Mouse (Mus musculus): ENCODE measurements around the gene Dnajc7. TPM values are rescaled to one million over a fixed set of nuclear protein-coding genes. Genes with fewer than 3 reads are reported as not detected.

Gene Dnajc7
- polyA plus RNA-seq, 2 experiments: 73.3 to 225 TPM

DNA sequence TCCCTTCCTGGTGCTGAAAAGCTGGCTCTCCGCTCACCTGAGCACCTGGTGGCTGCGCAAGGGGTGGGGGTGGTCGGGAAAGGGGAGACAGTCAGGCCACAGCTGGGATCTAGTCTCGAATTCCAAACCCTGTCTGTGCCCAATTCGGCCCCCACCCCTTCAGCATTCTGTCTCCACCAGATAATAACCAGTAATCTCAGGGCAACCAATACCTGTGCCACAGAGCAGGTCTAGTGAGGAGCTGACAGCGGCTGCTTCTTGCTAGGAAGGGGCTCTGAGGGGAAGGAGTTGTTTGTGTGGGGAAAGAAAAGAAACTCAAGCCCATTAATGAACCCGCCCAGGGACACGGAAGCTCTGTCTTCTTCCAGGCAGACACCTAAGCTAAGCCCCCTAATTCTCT lies 31.2 kb upstream of the Dnajc7 start:
- ATAC-seq (ENCODE audit: low FRiP score, low read depth) (no peak), DNase-seq (ENCODE audit: low spot score) (no peak)
- Histone ChIP-seq H3K9me3 (ENCODE audit: control insufficient read depth, low read length) (no peaks in the 10 kb centered on the region), H3K27me3 (ENCODE audit: control insufficient read depth, insufficient read depth, low read length) (peaks cover 19% of the 10 kb centered on the region; the same call in 1 of the 2 replicates), H3K27ac (replicated peaks; ENCODE audit: low read depth, low read length) (no peak overlapping the region), H3K9ac (ENCODE audit: low read depth, low read length, severe bottlenecking) (no peak overlapping the region), H3K4me3 (replicated peaks; ENCODE audit: low read length) (no peak overlapping the region), H3K4me1 (ENCODE audit: control insufficient read depth, insufficient read depth, low read length) (0 out of 2 replicates have a peak, but pooled peaks cover 2% of the 10 kb centered on the region), H3K4me2 (replicated peaks; ENCODE audit: low read depth, low read length, severe bottlenecking) (no peak overlapping the region), H3K36me3 (ENCODE audit: control insufficient read depth, insufficient read depth, low read length) (no peaks in the 10 kb centered on the region)
- 12% methylated on average over 7 of the region's 8 CpGs for WGBS
- no peak for TF ChIP-seq POLR2A (IDR thresholded peaks at IDR 0.05; ENCODE audit: borderline replicate concordance, extremely low read depth, insufficient read depth, insufficient read length)

DNA sequence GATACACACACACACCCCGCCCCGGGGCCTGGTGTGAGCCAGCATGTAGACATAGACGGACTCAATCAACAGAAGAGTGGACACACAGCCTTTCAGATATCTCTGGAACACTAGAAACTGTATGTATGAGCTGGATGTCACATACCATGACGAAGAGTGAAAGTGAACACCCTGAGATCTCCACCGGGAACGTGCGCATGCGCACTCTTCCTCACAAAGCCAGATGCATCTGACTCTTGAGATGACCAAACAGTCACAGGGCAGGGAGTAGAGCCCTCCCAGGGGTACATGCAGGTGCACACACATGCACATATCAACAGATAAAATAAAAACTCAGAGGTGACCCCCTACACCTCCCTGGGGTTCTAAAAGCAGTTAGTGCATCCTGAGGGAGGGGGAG lies 28.4 kb upstream of the Dnajc7 start:
- no peak for TF ChIP-seq POLR2A (IDR thresholded peaks at IDR 0.05; ENCODE audit: borderline replicate concordance, extremely low read depth, insufficient read depth, insufficient read length)
- Histone ChIP-seq H3K36me3 (ENCODE audit: control insufficient read depth, insufficient read depth, low read length) (no peaks in the 10 kb centered on the region), H3K27ac (replicated peaks; ENCODE audit: low read depth, low read length) (no peak overlapping the region), H3K4me2 (replicated peaks; ENCODE audit: low read depth, low read length, severe bottlenecking) (no peak overlapping the region), H3K9ac (ENCODE audit: low read depth, low read length, severe bottlenecking) (no peak overlapping the region), H3K9me3 (ENCODE audit: control insufficient read depth, low read length) (no peaks in the 10 kb centered on the region), H3K27me3 (ENCODE audit: control insufficient read depth, insufficient read depth, low read length) (peaks cover 19% of the 10 kb centered on the region; the same call in 1 of the 2 replicates), H3K4me1 (ENCODE audit: control insufficient read depth, insufficient read depth, low read length) (peaks cover 10% of the 10 kb centered on the region), H3K4me3 (replicated peaks; ENCODE audit: low read length) (no peak overlapping the region)
- ATAC-seq (ENCODE audit: low FRiP score, low read depth): no peak
- DNase-seq (ENCODE audit: low spot score): no peak
- 87% methylated on average over 8 of the region's 8 CpGs for WGBS

- Histone ChIP-seq H3K9ac (ENCODE audit: low read depth, low read length, severe bottlenecking) (no peak overlapping the region), H3K27ac (replicated peaks; ENCODE audit: low read depth, low read length) (no peak overlapping the region), H3K9me3 (ENCODE audit: control insufficient read depth, low read length) (no peaks in the 10 kb centered on the region), H3K27me3 (ENCODE audit: control insufficient read depth, insufficient read depth, low read length) (peaks cover 14% of the 10 kb centered on the region; the same call in 1 of the 2 replicates), H3K4me2 (replicated peaks; ENCODE audit: low read depth, low read length, severe bottlenecking) (no peak overlapping the region), H3K36me3 (ENCODE audit: control insufficient read depth, insufficient read depth, low read length) (no peaks in the 10 kb centered on the region), H3K4me3 (replicated peaks; ENCODE audit: low read length) (no peak overlapping the region), H3K4me1 (ENCODE audit: control insufficient read depth, insufficient read depth, low read length) (peaks cover 10% of the 10 kb centered on the region)
- no peak for TF ChIP-seq POLR2A (IDR thresholded peaks at IDR 0.05; ENCODE audit: borderline replicate concordance, extremely low read depth, insufficient read depth, insufficient read length)
- DNase-seq (ENCODE audit: low spot score) (peak; percentile 26), ATAC-seq (ENCODE audit: low FRiP score, low read depth) (no peak)
- WGBS: 11% methylated on average over 1 of the region's 1 CpGs
Measured at GRCm38 (mm10) chr11:100646265-100646664, 26.3 kb upstream of the Dnajc7 start.

DNA sequence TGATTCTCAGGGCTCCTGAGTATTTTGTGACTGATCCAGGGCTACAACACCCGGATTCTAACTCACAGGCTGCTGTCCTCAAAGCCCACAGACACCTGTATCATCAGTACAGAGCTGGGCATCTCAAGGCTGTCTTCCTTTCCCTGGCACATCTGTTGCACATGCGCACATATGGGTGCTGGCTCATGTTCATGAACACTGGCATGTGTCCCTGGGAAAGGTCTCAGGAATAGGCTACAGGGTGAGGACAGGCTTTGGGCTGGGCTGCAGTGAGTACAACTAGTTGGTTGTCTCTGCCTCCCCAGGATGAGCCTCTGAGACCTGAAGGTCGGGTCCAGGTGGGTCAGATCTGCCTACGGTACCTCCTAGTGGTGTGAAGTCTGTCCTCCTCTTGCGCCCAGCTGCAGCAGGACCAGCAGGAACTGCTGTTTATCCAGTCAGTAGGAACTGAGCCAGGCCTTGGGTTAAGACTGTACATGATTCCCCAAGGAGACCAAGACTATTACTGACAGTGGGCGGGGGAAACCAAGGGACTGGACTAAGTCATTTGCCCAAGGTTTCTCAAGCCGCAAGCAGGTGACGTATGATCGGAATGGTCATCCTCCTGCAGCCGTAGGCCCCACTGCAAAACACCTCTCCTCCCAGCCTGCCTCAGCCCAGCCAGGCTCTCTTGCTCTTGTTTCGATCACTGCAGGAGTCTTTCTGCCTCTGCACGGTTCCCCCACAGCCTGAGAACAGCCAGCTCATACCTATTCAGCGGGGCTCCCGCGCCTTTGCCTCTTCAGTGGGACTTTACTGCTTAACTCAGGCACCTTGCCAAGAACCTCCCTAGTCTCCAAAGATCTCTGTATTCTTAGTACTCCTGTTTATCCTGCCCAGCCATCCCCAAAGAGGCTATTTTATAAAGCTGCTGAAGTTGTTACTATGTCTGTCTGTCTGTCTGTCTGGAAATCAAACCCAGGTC lies 23.9 kb upstream of the Dnajc7 start:
- TF ChIP-seq POLR2A (IDR thresholded peaks at IDR 0.05; ENCODE audit: borderline replicate concordance, extremely low read depth, insufficient read depth, insufficient read length): no peak
- Histone ChIP-seq H3K4me3 (replicated peaks; ENCODE audit: low read length) (no peak overlapping the region), H3K9ac (ENCODE audit: low read depth, low read length, severe bottlenecking) (0 out of 2 replicates have a peak overlapping the region, but pooled peaks have one; percentile 1), H3K4me2 (replicated peaks; ENCODE audit: low read depth, low read length, severe bottlenecking) (no peak overlapping the region), H3K27ac (replicated peaks; ENCODE audit: low read depth, low read length) (no peak overlapping the region), H3K27me3 (ENCODE audit: control insufficient read depth, insufficient read depth, low read length) (peaks cover 14% of the 10 kb centered on the region), H3K9me3 (ENCODE audit: control insufficient read depth, low read length) (no peaks in the 10 kb centered on the region), H3K36me3 (ENCODE audit: control insufficient read depth, insufficient read depth, low read length) (no peaks in the 10 kb centered on the region), H3K4me1 (ENCODE audit: control insufficient read depth, insufficient read depth, low read length) (peaks cover 10% of the 10 kb centered on the region)
- 55% methylated on average over 15 of the region's 15 CpGs for WGBS
- DNase-seq (ENCODE audit: low spot score) (peak; percentile 54), ATAC-seq (ENCODE audit: low FRiP score, low read depth) (no peak)

DNA sequence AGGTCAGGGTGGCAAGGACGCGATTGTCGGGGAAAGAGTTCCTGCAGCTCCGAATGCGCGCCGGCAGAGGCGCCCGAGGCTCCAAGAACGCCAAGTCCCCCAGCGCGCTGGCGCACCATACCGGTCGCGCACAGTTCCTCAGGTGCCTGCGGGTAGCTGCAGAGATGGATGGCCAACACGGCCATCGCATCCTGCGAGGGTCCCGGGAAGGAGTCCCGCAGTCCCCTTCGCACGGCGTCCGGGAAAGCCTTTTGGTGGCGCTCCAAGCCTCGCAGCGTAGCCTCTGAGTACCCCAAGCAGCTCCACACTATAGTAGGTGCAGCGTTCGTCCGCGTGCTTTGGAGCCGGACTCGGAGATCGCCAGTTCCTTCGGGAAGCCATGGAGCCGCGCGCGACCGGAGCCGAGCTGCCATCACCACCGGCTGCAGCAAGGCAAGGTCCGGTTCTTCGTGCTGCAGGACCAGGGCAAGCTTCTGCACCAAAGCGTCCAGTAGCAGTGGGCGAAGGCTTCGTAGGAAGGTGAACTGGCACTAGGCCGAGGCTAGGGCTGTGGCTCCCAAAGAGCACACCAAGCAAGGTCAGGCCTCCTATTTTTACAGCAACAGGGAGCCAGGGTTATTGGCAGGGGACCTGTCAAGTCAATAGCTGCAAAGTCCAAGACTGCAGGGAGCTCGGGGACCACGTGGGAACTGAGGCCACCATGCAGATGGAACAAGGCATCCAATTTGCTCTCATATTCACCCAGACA lies 20.4 kb upstream of the Dnajc7 start:
- Histone ChIP-seq H3K36me3 (ENCODE audit: control insufficient read depth, insufficient read depth, low read length) (no peaks in the 10 kb centered on the region), H3K4me1 (ENCODE audit: control insufficient read depth, insufficient read depth, low read length) (peaks cover 10% of the 10 kb centered on the region), H3K9ac (ENCODE audit: low read depth, low read length, severe bottlenecking) (peak overlapping the region; percentile 26; the same call in 1 of the 2 replicates), H3K9me3 (ENCODE audit: control insufficient read depth, low read length) (no peaks in the 10 kb centered on the region), H3K4me3 (replicated peaks; ENCODE audit: low read length) (peak overlapping the region; percentile 32), H3K4me2 (replicated peaks; ENCODE audit: low read depth, low read length, severe bottlenecking) (peak overlapping the region; percentile 72), H3K27me3 (ENCODE audit: control insufficient read depth, insufficient read depth, low read length) (peaks cover 14% of the 10 kb centered on the region), H3K27ac (replicated peaks; ENCODE audit: low read depth, low read length) (no peak overlapping the region)
- 8% methylated on average over 51 of the region's 52 CpGs for WGBS
- DNase-seq (ENCODE audit: low spot score): peak; percentile 40
- no peak for TF ChIP-seq POLR2A (IDR thresholded peaks at IDR 0.05; ENCODE audit: borderline replicate concordance, extremely low read depth, insufficient read depth, insufficient read length)
- ATAC-seq (ENCODE audit: low FRiP score, low read depth): no peak; the same call in 1 of the 2 replicates
